Mouse (Mus musculus): ENCODE data around the gene Zfp61.
"Not testable (repeated sequence)": the region's sequence is repeated elsewhere in the genome, so short reads cannot be mapped to it uniquely, and the experiment has no call there.

Gene Zfp61

DNA sequence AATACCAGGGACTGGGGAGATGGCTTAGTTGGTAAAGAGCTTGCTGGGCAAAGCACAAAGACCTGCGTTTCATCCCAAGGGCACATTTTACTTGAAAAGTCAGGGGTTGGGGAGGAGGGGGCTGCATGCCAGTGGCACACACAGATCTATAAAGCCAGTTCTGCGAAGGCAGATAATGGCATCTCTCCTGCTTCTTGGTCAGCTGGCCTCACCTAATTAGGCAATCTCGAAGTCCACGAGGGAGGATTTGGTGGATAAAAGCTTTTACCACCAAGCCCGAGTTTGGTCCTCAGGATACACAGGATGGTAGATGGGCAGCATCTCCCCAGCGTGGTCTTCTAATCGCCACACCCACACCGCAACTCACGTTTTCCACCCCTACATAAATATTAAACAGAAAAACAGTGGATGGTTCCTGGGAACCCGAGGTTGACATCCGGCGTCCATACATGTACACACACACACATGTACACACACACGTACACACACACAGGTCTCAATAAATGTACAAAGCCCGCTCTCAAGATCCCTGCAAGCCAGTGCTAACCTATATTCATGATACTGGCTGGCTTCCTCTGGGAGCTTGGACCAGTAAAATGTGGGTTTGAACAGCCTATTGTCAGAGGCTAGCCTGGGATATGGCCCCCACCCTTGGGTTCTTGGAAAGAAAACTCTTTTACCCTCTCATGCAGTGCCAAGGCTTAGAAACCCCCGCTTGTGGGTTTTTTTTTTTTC is 3.5 kb downstream of the Zfp61 start:
- DNase-seq (ENCODE audit: low spot score in 2 of 2) = no peak

DNA sequence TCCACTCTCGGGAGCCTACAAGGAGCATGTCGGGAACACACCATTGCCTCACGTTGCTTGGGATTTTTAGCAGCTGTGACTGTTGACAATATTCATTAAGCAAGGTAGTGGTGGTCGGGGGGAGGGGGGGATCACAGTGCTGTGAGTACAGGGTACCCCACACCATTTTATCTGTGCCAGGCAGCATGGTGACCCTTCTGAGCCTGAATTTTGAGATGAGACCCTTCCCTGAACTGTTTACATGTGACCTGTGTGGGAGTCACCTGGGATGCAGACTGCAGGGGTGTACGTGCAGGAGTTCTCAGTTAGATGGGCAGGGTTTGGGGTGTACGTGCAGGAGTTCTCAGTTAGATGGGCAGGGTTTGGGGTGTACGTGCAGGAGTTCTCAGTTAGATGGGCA is 4.6 kb downstream of the Zfp61 start:
- no peak for DNase-seq (ENCODE audit: low spot score in 2 of 2)

DNA sequence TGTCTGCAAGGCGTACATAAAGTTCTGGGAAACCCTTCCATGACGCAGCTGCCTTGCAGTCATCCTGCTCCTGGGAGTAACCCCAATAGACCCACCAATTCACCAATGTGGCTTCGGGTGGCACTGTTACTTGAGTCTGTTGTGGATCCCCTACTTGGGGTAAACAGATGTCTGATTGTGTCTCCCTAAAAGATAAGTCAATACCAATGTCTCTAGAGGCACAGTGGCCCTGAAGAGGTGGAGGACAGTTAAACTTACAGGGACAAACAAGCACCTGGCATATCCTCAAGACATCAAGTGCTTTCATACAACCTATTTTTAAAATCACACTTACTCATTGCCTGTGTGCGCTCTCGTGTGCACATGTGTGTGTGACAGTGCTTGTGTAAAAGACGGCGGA is 5.7 kb downstream of the Zfp61 start:
- no peak for DNase-seq (ENCODE audit: low spot score in 2 of 2)

DNA sequence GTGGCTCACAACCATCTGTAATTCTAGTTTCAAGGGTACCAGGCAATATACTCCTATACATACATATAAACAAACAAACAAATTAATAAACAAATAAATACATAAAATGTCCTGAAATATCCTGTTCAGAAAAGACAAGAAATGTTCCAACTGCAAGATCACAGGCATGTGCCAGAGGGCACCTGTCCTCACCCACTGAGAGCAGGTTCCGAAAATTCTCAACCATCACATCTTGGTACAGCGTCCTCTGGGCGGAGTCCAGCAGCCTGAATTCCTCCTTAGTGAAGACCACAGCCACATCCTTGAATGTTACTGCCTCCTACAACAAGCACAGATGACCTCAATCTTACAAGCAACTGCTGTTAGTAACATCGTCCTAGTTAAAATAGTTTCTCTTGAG is 6.3 kb downstream of the Zfp61 start:
- DNase-seq (ENCODE audit: low spot score in 2 of 2) = no peak

DNA sequence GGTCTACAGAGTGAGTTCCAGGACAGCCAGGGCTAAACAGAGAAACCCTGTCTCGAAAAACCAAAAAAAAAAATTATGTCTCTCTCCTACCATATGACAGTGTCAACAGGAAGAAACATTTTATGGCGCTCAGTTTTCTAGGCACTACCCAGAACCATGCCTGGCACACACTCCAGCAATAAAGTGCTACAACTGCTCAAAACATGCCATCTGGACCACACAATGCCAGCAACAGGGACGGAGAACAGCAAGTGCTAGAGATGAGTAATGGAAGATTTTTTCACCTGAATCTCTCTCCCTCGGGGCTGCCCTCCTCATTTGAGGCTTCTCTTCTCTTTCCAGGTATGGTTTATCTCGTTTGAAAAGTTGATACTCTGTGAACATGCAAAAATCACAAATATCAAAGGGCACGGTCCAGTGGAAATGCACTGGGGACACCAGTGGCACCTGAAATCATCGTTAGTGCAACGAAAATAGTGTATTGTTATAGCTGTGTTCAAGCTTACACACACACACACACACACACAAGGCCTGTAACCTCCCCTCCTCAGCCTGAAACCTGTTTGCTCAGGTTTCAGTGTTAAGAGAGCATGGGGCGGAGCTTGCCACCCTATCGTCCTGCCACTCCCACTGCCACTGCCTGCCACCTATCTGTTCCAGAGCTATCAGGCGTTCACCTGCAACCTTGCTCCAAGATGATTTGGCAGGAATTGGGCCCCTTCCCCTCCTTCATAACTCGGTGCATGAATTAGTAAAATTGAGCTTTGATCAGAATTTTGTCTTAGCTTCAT is 7.8 kb downstream of the Zfp61 start:
- no peak for DNase-seq (ENCODE audit: low spot score in 2 of 2)

DNA sequence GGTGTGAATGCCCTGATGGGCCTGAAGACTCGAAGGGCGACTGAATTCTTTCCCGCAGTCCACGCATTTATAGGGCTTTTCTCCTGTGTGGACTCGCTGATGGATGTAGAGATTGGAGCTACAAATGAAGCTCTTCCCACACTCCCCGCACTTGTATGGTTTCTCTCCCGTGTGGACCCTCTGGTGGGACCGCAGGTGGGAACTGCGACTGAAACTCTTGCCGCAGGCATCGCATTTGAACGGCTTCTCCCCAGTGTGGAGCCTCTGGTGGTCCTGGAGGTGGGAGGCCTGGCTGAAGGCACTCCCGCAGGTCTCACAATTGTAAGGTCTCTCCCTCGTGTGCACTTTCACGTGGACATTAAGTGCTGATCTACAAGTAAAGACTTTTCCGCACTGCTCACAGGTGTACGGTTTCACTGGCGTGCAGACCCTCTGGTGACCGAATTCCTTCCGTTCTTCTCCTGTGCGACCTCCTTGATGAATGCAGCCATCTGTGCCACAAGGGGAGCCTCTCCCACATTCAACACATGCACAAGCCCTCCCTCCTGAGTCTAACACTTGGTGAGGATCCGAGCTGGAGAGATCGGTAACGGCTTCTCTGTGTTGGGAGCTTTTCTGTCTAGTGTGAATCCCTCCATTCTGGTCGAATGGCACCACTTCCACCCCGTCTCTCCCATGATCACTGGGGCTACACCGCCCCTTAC is 9.5 kb downstream of the Zfp61 start:
- DNase-seq (ENCODE audit: low spot score in 2 of 2) = peak in 1 of 2 experiments; percentile 55

DNA sequence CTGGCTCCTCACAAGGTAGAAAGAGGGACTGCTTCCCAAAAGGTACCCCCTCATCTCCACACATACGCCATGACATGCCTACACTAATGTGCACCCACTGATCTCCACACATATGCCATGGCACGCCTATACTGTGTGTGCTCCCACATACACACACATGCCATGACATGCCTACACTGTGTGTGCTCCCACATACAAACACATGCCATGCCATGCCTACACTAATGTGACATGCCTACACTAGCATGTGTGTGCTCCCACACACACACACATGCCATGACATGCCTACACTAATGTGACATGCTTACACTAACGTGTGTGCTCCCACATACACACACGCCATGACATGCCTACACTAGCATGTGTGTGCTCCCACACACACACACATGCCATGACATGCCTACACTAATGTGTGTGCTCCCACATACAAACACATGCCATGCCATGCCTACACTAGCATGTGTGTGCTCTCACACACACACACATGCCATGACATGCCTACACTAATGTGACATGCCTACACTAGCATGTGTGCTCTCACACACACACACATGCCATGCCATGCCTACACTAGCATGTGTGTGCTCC is 10.8 kb downstream of the Zfp61 start:
- DNase-seq (ENCODE audit: low spot score in 2 of 2) = no peak

DNA sequence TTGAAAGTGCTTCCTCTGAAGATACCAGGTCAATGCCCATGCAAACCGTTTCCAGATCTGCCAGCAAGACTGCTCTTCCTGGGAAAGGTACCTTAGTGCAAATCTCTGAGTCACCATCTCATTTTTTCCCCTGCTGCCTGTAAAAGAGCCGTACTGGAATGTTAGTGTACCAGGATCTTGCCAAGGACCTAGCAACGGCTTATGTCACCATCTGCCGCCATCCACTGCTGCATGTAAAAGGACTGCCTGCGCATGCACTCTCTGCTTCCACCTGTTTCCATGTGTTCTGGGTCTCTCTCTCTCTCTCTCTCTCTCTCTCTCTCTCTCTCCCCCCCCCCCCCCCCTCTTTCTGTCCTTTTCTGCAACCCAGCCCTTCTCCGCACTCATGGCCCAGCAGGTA is 12.5 kb downstream of the Zfp61 start:
- no peak for DNase-seq (ENCODE audit: low spot score in 2 of 2)

DNA sequence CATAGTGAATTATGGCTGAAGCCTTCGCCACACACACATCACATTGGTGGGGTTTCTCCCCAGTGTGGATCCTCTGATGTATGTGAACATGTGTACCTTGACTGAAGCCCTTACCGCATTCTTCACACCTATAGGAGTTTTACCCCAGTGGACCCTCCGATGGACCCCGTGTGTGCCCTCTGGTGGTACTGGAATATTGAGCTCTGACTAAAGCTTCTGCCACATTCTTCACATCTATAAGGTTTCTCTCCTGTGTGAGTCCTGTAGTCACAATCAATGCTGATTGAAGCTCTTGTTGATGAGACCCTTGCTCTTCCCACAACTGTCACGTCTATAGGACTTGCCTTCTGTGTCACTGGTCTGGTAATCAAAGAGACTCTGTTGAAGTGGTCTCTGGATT is 13.4 kb downstream of the Zfp61 start:
- DNase-seq (ENCODE audit: low spot score in 2 of 2) = peak in 1 of 2 experiments; percentile 30

DNA sequence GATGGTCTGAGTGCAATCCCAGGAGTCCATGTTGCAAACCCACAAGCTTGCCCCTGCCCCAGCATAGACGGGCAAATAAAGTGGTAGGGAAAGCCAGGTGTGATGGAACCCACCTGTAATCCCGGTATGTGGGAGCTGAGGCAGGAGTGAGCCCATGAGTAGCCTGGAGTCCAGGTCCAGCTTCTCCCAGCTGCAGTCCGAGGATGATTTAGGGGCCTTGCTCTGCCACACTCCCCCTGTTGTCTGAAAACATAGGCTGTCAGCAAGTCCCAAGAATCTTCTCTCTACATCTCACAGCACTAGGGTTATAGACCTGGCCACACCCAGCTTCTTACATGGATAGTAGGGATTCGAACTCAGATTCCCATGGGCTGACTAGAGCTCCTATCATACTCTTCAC is 14.1 kb downstream of the Zfp61 start:
- DNase-seq (ENCODE audit: low spot score in 2 of 2) = peak in 1 of 2 experiments; percentile 20

DNA sequence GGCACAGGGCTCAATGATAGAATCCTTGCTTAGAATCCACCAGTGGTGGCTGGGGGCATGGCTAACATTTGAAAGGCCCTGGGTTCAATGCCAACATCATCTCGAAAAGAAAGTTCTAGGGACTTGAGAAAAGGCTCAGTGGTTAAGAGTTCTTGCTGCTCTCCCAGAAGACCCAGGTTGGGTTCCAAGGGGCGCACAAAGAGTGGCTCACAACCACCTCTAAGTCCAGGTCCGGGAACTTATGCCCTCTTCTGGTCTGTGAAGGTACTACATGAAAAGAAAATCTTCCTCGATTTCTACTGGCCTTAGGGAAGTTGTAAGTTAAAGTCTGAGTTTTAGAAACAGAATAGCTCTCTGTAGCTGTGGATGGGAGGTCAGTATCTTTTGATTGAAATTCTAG is 14.9 kb downstream of the Zfp61 start:
- DNase-seq (ENCODE audit: low spot score in 2 of 2) = peak in 1 of 2 experiments; percentile 25

DNA sequence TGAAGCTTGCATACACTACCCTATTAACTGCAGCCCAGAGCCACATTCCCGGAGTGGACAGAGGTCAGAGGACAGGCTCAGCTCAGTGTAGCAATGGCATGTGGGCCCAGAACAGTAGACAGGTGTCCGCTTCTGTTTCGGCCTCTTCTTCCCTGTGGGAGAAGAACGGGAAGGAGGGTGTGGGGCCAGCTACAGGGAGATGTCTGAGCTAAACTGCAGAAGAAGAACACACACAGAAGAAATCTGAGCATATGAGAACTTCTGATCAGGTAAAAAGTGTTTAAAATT is 20.2 kb downstream of the Zfp61 start:
- no peak for DNase-seq (ENCODE audit: low spot score in 2 of 2)

DNA sequence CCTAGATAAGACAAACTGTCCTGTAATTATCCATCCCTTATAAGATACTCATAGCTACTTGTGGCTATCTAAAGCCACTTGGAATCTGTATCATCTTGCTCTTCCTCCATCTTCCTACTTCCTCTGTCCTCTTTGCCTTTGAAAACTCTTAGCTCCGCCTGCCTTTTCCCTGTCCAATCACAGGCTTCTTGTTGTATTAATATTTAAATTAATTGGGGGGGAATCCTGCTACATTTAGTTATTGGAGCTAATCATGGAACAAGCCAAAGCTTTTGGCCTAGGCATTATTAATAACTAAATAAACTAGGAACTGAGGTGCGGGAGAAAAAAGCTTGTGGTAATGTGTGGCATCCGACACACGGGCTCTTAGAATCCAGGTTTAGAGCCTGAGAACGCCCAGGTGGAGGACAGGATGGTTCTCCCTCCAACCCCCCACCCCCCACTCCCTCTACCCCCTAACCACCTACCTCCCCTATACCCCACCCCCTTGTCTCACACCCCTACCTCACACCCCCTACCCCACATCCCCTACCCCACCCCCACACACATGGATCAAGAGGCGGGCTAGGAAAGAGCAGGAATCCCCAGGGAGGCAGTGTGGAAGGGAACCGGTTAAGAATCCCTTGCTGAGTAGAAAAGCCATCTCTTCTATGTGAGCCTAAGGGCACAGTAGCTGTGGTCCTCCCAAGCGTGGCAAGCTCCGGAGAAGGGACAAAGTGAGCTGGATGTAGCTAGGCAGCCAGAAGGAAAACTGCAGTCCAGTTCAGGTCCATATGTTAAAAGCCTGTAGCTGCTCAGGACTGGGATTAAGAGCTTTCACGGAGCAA is 20.8 kb downstream of the Zfp61 start:
- no peak for DNase-seq (ENCODE audit: low spot score in 2 of 2)

DNA sequence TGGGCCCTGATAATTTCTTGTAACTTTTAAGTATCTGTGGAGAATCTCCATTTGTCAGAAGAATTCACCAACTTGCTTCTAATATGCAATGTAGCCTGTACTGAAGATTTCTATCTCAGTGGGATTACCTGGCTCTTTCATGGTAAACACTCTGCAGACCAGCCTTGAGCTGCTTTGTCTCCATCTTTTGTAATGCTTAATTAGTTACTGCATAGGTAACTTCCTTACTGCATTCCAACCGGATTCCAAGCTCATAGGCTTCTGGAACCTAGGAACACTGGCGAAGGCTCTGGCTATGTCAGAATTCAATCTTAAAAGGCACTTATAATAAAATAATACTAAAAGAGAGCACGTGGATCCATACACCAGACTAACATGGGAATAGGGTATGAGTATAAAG is 22.3 kb downstream of the Zfp61 start:
- not testable (repeated sequence) for DNase-seq (ENCODE audit: low spot score in 2 of 2)

DNA sequence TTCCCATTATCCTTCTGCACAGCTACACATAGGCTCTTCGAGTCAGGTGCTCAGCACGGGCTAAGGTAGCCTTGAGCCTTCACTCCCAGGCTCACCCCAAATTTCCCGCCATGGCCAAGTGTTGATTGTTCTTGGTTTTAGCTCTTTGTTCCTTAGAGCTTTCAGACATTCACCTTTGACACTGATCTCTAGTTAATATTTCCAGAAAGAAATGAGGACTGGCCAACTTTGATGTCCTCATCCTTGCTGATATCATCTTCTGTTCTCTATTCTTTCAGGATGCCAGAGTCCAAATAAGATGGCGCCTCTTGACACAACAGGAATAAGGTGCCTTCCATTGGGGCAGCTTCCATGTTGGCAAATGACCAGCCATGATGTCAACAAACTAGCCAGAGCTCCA is 26.6 kb downstream of the Zfp61 start:
- no peak for DNase-seq (ENCODE audit: low spot score in 2 of 2)

DNA sequence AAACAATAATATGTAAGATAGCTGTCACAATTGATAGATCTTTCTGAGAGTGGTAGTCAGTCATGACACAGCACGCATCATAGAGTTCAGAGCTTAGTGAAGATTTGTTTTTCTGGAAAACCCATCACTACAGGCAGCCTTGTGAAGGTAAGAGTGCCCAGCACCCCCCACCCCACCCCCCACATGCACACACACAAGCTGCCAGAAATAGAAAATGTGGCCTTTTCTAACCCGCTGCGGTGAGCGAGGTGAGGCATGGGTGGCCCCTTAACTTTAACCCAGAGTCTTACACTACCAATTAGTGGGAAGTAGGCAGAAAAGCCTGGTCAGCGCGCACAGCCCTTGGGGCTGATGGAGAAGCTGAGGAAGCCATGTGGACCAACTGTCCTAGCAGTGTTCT is 29.8 kb downstream of the Zfp61 start:
- no peak for DNase-seq (ENCODE audit: low spot score in 2 of 2)

DNA sequence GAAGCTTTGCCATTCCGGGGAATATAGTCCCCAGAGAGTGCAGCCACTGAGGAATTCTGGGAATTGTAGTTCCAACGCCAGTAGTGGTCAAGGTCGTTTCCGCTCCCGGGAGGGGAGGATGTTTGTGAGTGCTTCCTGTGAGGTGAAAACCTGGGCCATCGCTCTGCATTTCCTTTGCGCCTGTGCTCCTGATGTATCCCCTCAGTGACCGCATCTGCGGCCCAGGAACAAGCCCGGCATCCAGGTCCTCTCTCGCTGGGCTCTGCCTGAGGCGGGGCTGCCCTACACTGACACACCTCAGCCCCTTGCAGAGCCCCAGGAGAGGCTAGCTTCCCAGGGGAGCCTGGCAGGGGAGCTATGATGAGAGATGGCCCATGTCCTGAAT is 30.8 kb downstream of the Zfp61 start, which contains the start of gene Zfp93:
TSS of gene Zfp93 (plus strand) at position 133 of the 385 bp plus-strand sequence.
- peak; percentile 66 to 68 for DNase-seq (ENCODE audit: low spot score in 2 of 2)

DNA sequence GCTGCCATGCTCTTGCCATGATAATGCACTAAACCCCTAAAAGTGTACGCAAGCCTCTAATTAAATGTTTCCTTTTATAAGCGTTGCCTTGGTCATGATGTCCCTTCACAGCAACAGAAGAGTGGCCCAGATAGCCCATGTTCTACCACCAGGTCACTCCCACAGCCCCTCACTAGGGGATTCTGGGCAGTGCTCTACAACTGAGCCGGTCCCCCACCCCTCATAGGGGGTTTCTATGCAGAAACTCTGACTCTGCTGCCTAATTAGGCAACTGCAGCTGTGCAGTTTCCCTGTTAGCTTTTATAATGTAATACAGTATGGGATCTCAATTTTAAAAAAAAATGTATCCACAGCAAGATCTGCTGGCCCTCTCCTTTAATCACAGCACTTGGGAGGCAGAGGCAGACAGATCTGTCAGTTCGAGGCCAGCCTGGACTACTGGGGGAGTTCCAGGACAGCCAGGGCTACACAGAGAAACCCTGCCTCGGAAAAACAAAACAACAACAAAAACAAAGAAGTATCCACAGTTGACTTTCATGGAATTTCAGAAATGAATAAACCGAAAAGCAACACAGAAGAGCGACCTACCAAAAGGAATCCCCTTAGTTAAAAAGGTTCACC is 31.3 kb downstream of the Zfp61 start:
- no peak for DNase-seq (ENCODE audit: low spot score in 2 of 2)

DNA sequence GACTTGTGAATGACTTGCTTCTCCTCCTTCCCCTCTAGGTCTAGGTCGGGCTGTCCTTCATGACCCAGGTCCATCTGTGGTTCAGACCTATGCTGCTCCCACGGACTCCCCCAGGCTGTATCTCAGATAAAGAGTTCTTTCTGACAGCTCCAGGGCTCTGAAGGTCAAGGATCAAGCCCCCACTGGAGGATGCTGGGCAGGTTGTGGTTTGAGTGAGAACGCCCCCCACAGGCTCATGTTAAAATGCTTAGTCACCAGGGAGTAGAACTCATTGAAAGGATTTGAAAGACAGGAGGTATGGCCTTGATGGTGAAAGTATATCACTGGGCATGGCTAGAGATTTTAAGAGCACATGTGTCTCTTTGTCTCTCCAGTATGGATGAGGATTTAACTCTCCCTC is 31.8 kb downstream of the Zfp61 start:
- DNase-seq (ENCODE audit: low spot score in 2 of 2) = no peak

DNA sequence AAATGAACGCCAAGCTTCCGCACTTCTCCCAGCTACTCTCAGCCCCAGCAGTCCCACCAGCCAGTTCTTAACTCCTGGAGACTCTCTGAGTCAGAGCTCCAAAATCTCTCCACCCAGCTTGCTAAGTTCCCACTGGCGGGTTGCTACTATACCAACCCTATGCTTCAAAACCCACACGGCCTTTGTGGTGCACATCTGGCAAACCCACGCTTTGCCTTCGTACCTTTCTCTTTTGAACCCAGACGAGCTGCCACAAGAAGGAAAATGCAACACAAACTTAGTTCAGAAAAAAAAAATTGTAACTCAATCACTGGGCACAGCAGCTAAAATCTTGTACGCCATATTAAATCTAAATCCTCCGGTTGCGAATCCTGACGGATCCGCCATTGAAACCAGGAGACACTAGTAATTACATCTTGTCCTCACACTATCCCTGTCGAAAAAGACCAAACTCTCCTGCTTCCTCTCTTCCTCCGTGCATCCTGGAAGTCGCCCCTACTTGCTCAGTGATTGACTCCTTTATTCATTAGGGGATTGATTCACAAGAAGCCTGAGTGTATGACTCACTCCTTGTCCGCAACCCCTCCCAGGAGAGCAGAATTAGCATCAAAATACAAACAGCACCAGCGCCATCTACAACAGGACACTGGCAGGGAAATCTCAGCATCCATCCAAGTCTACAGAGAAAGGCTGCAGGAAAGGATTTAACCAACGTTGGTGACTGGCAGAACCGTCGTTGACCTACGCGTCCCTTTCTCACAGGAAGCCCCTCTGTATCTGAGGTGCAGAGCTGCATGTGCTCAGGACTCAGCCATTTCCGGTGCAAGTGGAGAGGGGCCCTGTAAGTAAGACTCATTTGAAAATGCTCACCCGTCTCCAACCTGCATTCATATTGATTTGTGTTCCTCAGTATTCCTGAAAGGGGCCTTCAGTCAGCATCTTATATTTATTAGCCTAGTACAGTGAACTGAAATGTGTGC is 32.6 kb downstream of the Zfp61 start:
- DNase-seq (ENCODE audit: low spot score in 2 of 2) = no peak

Data from urinary bladder, postnatal 4 days (tissue).